Mouse (Mus musculus): ENCODE data around the gene Fam71e1.

Fam71e1 gene

GRCm38 (mm10) chr7:44497361-44498055, 1.1 kb downstream of the Fam71e1 start:
- no peak for DNase-seq (ENCODE audit: low spot score in 2 of 2)

GRCm38 (mm10) chr7:44498922-44499321, 2.5 kb downstream of the Fam71e1 start:
- DNase-seq (ENCODE audit: low spot score in 2 of 2) = no peak

GRCm38 (mm10) chr7:44500046-44500445, 3.7 kb downstream of the Fam71e1 start:
- DNase-seq (ENCODE audit: low spot score in 2 of 2) = no peak

DNA sequence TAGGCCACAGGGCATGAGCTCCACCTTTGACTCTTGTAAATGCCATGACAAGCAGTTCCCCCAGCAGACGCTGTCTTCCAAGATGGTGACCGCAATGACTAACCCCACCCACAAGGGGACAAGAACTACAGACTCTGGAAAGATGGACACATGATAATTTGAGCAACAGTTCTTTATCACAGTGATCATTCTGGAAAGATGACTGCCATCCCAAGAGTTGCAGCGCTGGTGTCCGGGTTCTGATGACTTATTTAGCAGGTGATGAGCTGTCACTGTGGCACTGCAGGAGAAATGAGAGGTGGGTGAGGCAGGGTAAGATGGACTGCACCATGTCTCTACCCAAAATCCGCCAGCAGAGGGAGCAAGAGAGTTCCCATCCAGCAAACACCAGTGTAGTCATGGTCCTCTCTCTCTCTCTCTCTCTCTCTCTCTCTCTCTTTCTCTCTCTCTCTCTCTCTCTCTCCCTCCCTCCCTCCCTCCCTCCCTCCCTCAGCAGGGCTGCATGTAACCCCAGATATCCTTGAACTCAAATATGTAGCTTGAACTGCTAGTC, 5.3 kb downstream of the Fam71e1 start:
- peak; percentile 74 to 88 for DNase-seq (ENCODE audit: low spot score in 2 of 2)

GRCm38 (mm10) chr7:44507491-44507890, 11.1 kb downstream of the Fam71e1 start:
- DNase-seq (ENCODE audit: low spot score in 2 of 2) = no peak

DNA sequence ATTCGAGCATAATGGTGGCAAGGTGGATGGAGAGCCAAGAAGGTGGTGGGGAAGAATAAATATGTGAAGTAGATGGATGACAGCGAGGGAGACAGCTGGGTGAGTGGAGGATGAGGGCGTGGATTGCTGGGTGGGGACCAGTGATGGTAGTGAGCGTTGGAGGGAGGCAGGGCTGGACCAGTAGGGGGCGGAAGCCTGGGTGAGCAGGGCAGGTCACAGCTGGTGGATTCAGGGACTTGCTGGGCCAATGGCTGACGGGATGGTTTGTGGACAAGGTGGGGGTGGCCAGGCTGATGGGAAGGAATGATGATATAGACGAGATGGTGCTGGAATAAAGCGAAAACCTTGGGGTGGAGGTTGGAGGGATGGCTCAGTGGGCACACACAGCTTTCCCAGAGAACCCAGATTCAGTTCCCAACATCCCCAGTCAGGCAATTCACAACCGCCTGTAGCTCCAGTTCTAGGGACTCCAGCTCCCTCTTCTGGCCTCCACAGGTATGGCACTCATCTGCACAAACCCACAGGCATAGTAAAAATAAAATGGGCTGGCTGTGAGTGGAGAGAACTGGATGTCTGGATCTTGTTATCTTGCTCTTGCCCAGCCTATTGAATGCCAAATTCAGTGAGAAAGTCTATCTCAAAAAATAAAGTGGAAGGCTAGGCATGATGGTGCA, 23.0 kb downstream of the Fam71e1 start:
- no peak for DNase-seq (ENCODE audit: low spot score in 2 of 2)

DNA sequence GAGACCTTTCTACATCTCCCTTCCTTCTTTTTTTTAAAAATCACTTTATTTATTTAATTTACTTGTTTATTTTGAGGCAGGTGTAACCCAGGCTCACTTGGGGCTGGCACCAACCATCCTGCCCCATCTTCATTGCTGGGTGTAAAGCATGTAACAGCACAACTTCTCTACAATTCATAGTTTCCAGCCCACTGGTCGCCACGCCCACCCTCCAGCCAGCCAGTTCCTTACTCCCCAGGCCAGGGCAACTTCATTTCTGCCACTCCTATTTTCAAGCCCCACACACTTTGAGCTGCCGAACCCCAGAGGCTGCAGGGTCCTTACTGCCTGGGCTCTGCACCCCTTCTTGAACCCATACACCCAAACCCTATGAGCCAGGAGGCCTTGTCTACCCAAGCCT, 24.6 kb downstream of the Fam71e1 start:
- peak in 1 of 2 experiments; percentile 49 for DNase-seq (ENCODE audit: low spot score in 2 of 2)

- peak in 1 of 2 experiments; percentile 78 for DNase-seq (ENCODE audit: low spot score in 2 of 2)
Observed at GRCm38 (mm10) chr7:44521710-44522109, 25.3 kb downstream of the Fam71e1 start.

- no peak for DNase-seq (ENCODE audit: low spot score in 2 of 2)
Observed at GRCm38 (mm10) chr7:44523056-44523455, 26.7 kb downstream of the Fam71e1 start.

GRCm38 (mm10) chr7:44524502-44524901, 28.1 kb downstream of the Fam71e1 start, which contains the start of gene Mybpc2:
TSS of gene Mybpc2 (minus strand) at chr7:44524656.
- DNase-seq (ENCODE audit: low spot score in 2 of 2) = no peak

GRCm38 (mm10) chr7:44525126-44525832, 28.9 kb downstream of the Fam71e1 start:
- DNase-seq (ENCODE audit: low spot score in 2 of 2) = peak in 1 of 2 experiments; percentile 45

DNA sequence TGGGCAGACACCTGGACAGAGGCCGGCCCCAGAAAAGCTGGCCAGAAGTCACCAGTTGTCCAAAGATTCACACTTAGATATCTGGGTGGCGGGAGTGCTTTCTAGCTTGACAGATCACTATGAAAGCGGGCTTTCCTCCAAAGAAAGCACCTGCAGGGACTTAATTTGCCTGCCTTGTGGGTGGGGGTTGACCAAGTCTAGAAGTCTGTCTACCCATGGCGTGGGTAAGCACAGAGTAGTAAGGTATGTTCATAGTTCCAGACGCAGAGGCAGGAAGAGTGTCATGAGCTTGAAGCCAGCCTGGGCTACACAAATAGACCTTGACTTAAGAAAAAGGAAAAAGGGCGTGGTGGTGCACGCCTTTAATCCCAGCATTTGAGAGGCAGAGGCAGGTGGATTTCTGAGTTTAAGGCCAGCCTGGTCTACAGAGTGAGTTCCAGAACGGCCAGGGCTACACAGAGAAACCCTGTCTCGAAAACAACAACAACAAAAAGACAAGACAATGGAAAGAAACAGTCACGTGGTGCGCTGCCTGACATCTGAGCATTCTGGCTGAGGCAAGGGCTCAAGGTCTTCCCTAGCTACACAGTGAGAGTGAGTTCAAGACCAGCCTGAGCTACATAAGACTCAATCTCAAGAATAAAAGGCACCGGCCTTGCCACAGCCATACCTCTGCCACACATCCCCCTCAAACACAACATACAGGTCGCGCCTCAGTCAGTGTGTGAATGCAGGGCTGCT, 30.2 kb downstream of the Fam71e1 start:
- no peak for DNase-seq (ENCODE audit: low spot score in 2 of 2)

DNA sequence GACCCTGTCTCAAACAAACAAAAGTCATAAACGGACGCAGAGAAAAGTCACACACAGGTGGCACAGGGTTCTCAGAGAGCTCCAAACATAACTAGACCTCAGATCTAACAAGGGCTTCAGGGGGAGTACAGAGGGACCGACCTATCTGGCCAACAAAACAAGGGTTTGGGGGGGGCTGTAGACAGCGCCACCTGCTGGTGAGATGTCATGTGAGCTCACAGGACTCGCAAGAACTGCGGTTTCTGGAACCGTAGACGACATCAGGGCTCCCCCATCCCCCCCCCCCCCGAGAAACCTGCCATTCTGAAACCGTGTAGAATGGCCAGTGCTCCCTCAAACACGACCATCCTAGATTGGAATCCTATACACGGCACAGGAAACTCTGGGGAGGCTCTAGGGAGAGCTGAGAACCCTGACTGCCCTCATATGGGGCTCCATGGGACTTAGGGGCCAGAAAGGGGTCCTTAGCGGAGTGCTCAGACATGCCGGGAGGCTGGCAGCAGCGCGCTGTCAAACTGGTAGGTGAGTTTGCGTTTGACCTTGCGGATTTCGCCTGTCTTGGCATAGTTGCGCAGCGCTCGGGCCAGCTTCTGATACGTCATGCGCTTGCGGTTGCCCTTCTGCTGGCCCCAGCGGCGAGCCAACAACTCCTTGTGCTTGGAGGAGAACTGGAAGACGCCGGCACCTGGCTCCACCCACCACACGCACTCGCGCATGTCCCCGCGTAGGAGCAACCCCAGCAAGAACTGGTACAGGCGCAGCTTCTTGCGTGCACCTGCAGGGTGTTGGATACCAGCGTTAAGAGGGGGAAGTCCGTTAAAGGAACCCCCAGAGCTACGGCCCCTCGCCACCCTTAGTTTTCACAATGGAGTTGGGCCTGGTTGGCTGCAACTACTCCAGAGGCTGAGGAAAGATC, 31.4 kb downstream of the Fam71e1 start:
- peak; percentile 53 to 88 for DNase-seq (ENCODE audit: low spot score in 2 of 2)

DNA sequence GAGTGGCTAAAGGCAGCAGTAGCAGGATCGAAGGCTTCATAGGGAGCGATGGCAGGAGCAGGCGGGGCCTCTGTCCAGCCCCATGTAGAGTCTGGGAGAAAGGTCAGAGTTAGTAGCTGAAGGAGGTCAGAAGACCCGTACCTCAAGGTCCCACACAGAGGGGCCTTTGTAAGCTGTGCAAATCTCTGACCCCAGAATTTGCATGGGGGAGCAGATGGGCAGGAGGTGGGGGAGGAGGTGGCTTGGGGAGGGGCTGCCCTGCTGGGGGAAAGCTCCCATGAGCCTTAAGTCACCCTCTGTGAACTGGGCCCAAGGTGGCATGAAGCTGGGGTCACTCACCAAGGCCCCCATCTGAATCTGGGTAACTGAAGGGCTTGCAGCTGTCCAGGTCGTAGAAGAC, 33.1 kb downstream of the Fam71e1 start:
- DNase-seq (ENCODE audit: low spot score in 2 of 2) = peak in 1 of 2 experiments; percentile 48

GRCm38 (mm10) chr7:44530507-44530906, 34.1 kb downstream of the Fam71e1 start:
- DNase-seq (ENCODE audit: low spot score in 2 of 2) = no peak

- peak in 1 of 2 experiments; percentile 71 for DNase-seq (ENCODE audit: low spot score in 2 of 2)
Observed at GRCm38 (mm10) chr7:44531207-44531606, 34.8 kb downstream of the Fam71e1 start.

DNA sequence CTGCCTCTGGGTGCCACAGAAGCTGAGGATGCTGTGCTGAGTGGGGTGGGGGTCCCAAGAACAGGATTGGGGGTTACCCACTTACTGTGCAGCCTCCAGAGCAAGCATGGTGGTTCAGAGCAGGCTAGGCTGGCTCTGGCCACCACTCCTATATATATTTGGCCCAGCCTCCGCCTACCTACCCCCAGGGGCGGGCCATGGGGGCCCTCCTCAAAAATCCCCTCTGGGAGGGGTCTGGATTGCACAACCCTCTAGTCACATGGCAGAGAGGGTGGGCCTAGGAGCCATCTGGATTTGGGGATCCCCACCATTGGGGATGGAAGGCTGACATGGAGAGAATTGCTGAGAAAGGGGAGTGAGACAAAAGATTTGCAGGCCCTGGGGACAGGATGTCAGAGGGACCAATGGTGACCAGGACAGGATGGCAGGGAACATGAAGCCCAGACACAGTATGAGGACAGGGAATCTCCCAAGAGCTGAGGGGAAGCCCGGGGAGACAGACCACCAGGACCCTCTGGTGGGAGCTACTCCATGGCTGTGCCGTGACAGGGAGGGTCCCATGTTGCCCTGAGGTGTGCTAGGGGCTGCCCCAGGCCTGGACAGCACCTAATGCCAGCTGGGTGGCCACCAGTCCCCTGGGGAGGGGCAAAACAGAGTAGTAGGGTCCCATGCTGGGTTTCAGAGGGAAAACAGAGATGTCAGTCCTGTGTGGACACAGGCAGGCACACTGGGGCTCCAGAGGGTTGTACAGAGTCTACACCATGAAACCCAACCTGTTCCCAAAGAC, 35.8 kb downstream of the Fam71e1 start, which contains the start of gene Spib:
Gene Spib, minus strand, starts transcription at position 126 of the 787 bp plus-strand sequence.
- peak in 1 of 2 experiments; percentile 67 for DNase-seq (ENCODE audit: low spot score in 2 of 2)

- DNase-seq (ENCODE audit: low spot score in 2 of 2) = peak in 1 of 2 experiments; percentile 64
Observed at GRCm38 (mm10) chr7:44532918-44533745, 36.8 kb downstream of the Fam71e1 start.

- DNase-seq (ENCODE audit: low spot score in 2 of 2) = no peak
Observed at GRCm38 (mm10) chr7:44533746-44534045, 37.3 kb downstream of the Fam71e1 start.
